Mouse (Mus musculus) heart, embryonic 11.5 days (tissue): ENCODE results near the gene Arhgdib. TPM values are rescaled to one million over a fixed set of nuclear protein-coding genes. Genes with fewer than 3 reads are reported as not detected.

Experiments
- ATAC-seq: fragments of 200-750 bp; cut with Nextera tagmentation; replicated peaks from 2 replicates; pipeline ENCODE4 v1.8.0; 2017; ENCODE audit warnings: moderate library complexity; ENCODE audit not compliant: insufficient number of reproducible peaks, low FRiP score, low TSS enrichment
- H3K27ac ChIP-seq: fragments of 300-500 bp; sonication (generic); 2 replicates; pipeline ENCODE4 v1.5.1; 2014; ENCODE audit warnings: mild to moderate bottlenecking, low read depth, low read length
- H3K27me3 ChIP-seq: fragments of 300-500 bp; sonication (generic); 2 replicates; pipeline ENCODE4 v1.6.1; 2014; ENCODE audit warnings: mild to moderate bottlenecking, low read length, mixed read lengths; ENCODE audit not compliant: control insufficient read depth, insufficient read depth
- H3K36me3 ChIP-seq: fragments of 300-500 bp; sonication (generic); 2 replicates; pipeline ENCODE4 v1.6.1; 2014; ENCODE audit warnings: mild to moderate bottlenecking, low read length, moderate library complexity, mixed read lengths; ENCODE audit not compliant: control insufficient read depth, insufficient read depth
- H3K4me1 ChIP-seq: fragments of 300-500 bp; sonication (generic); 2 replicates; pipeline ENCODE4 v1.6.1; 2014; ENCODE audit warnings: low read length; ENCODE audit not compliant: control insufficient read depth, insufficient read depth
- H3K4me2 ChIP-seq: fragments of 300-500 bp; sonication (generic); 2 replicates; pipeline ENCODE4 v1.6.1; 2014; ENCODE audit warnings: mild to moderate bottlenecking, moderate library complexity
- H3K4me3 ChIP-seq: fragments of 300-500 bp; sonication (generic); 2 replicates; pipeline ENCODE4 v1.5.1; 2014; ENCODE audit warnings: low read depth, low read length
- H3K9ac ChIP-seq: fragments of 300-500 bp; sonication (generic); 2 replicates; pipeline ENCODE4 v1.6.1; 2014; ENCODE audit warnings: mild to moderate bottlenecking, low read depth, low read length, moderate library complexity
- H3K9me3 ChIP-seq: fragments of 300-500 bp; sonication (generic); replicated peaks from 2 replicates; pipeline ENCODE4 v1.6.1; 2016; ENCODE audit warnings: low read length; ENCODE audit not compliant: control insufficient read depth
- WGBS: fragments of 180-500 bp; shearing (Covaris S2); extraction: QIAGEN DNeasy Blood & Tissue Kit; methylation state at CpG from one replicate; pipeline ENCODE4 v1.1.7; 2014; ENCODE audit not compliant: insufficient replicate concordance; 5-methylcytosine and 5-hydroxymethylcytosine counted together
- polyA plus RNA-seq: library from polyadenylated mRNA; unstranded; fragments of >200 nt; fragmentation: Nextera tagmentation; extraction: Ambion mirVana; gene quantifications from 2 replicates; pipeline ENCODE4 v1.2.1, GENCODE M21; 2014

The Arhgdib gene
- polyA plus RNA-seq: 115 and 128 TPM in 2 replicates

GRCm38 (mm10) chr6:136941051-136942021 is at the start of gene Arhgdib:
Gene Arhgdib (minus strand): TSS chr6:136941899.
- Histone ChIP-seq H3K4me3 (peak within 1 kb of the TSS; percentile 31), H3K27me3 (no peaks in the 10 kb centered on the region), H3K27ac (peak within 1 kb of the TSS; percentile 88), H3K9me3 (no peaks in the 10 kb centered on the region), H3K9ac (peak within 1 kb of the TSS; percentile 54), H3K36me3 (no peaks in the 10 kb centered on the region), H3K4me1 (peaks cover 25% of the 10 kb centered on the region), H3K4me2 (peak within 1 kb of the TSS; percentile 60)
- WGBS: 22% methylated on average over 12 of the region's 12 CpGs
- 0 out of 2 replicates have a peak, but pooled peaks have one; percentile 50 for ATAC-seq

DNA sequence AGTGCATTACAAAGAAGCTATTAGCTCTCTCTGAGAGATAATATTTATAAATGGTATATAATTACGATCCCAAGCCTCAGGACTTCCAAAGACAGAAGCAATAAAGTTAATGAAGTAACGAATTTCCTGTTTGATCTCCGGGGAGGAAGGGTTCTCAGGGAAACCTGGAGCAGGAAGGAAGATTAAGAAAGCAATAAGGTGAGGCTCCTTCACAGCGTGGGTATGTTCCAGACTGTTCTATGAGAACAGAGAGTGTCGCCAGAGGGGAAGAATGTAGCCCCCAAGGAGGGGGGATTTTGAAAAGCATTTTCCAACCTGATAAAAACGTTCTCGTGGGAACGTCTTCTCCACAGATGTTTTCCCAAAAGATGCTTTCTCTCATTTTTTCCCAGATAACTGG is 48.9 kb upstream of the Arhgdib start:
- Histone ChIP-seq H3K27ac (no peak overlapping the region), H3K4me1 (no peaks in the 10 kb centered on the region), H3K9ac (no peak overlapping the region), H3K4me3 (no peak overlapping the region), H3K36me3 (no peaks in the 10 kb centered on the region), H3K9me3 (no peaks in the 10 kb centered on the region), H3K27me3 (no peaks in the 10 kb centered on the region), H3K4me2 (no peak overlapping the region)
- WGBS: 54% methylated on average over 8 of the region's 8 CpGs
- no peak for ATAC-seq

DNA sequence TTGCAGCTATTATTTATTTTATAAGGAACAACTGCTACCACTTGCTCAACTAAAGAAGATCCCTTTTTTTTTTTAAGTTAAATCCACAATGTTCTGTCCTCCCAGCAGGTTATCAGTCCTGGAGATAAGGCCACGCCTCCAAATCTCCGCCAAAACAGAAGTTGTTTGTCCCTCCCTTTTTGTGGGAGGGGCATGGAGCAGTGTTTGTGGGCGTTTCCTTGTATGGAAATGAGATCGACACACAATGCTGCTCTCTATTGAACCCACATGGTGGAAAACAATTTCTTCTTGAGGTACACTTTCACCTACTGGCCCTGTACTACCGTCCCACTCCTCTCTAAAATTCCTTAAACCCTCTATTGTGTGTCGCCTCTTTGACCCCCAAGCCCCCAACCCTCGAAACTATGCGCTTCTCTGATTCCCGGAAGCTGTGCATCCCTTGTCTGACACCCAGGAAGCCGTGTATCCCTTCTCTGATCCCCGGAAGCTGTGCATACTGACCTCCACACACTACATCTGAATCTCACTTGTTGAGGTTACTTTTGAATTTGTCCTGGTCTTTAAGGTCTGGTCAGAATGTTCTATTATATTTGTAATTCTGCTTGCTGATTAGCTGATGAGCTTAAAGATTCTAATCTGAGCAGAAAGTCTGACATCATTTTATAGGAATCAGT is 48.3 kb upstream of the Arhgdib start:
- Histone ChIP-seq H3K27me3 (no peaks in the 10 kb centered on the region), H3K4me3 (no peak overlapping the region), H3K4me2 (no peak overlapping the region), H3K9ac (no peak overlapping the region), H3K36me3 (no peaks in the 10 kb centered on the region), H3K27ac (no peak overlapping the region), H3K4me1 (no peaks in the 10 kb centered on the region), H3K9me3 (no peaks in the 10 kb centered on the region)
- 29% methylated on average over 11 of the region's 11 CpGs for WGBS
- no peak for ATAC-seq

- WGBS: 80% methylated on average over 7 of the region's 7 CpGs
These were observed 46.9 kb upstream of the Arhgdib start for GRCm38 (mm10) chr6:136988536-136989060.

GRCm38 (mm10) chr6:136986718-136987117 is 45.0 kb upstream of the Arhgdib start:
- no peak overlapping the region for H3K4me3 ChIP-seq
- H3K9ac ChIP-seq: no peak overlapping the region
- H3K36me3 ChIP-seq: no peaks in the 10 kb centered on the region
- no peaks in the 10 kb centered on the region for H3K4me1 ChIP-seq
- H3K27ac ChIP-seq: no peak overlapping the region
- no peak overlapping the region for H3K4me2 ChIP-seq
- H3K27me3 ChIP-seq: no peaks in the 10 kb centered on the region
- H3K9me3 ChIP-seq: no peaks in the 10 kb centered on the region
- 57% methylated on average over 11 of the region's 11 CpGs for WGBS
- ATAC-seq: no peak

More at GRCm38 (mm10) chr6:136988536-136989060, 46.9 kb upstream of the Arhgdib start:
- H3K9me3 ChIP-seq: no peaks in the 10 kb centered on the region
- no peak overlapping the region for H3K9ac ChIP-seq
- H3K4me3 ChIP-seq: no peak overlapping the region
- H3K36me3 ChIP-seq: no peaks in the 10 kb centered on the region
- no peaks in the 10 kb centered on the region for H3K27me3 ChIP-seq
- no peak overlapping the region for H3K27ac ChIP-seq
- ATAC-seq: no peak
- H3K4me1 ChIP-seq: no peaks in the 10 kb centered on the region
- no peak overlapping the region for H3K4me2 ChIP-seq

DNA sequence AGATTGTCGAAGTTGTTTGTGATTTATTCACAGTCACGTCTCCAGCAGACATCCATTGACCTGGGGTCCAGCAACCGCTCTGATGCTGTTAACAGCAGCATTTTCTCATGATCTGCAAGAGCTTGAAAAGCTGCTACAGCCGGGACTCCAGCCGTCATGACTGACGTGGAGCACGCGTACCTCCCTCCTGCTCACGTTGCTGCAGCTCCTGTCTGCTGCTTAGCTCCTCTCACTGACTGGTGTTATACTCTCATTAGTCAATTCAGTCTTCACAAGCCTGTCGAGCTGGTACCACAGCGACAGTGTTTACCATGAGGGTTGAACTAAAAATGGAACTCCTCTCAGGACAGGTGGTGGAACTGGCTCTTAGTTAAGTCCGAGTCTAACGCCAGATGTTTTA is 44.3 kb upstream of the Arhgdib start:
- Histone ChIP-seq H3K4me1 (no peaks in the 10 kb centered on the region), H3K27ac (no peak overlapping the region), H3K9ac (0 out of 2 replicates have a peak overlapping the region, but pooled peaks have one; percentile 8), H3K36me3 (no peaks in the 10 kb centered on the region), H3K27me3 (no peaks in the 10 kb centered on the region), H3K9me3 (no peaks in the 10 kb centered on the region), H3K4me3 (no peak overlapping the region), H3K4me2 (no peak overlapping the region)
- ATAC-seq: no peak
- WGBS: 55% methylated on average over 13 of the region's 13 CpGs

- Histone ChIP-seq H3K9me3 (no peaks in the 10 kb centered on the region), H3K36me3 (no peaks in the 10 kb centered on the region), H3K4me1 (no peaks in the 10 kb centered on the region), H3K27me3 (no peaks in the 10 kb centered on the region), H3K27ac (no peak overlapping the region), H3K9ac (no peak overlapping the region), H3K4me3 (no peak overlapping the region), H3K4me2 (no peak overlapping the region)
- WGBS: 69% methylated on average over 7 of the region's 7 CpGs
- ATAC-seq: no peak
These were observed 41.5 kb upstream of the Arhgdib start for GRCm38 (mm10) chr6:136983201-136983600.

GRCm38 (mm10) chr6:136982581-136982980 is 40.9 kb upstream of the Arhgdib start:
- Histone ChIP-seq H3K4me2 (no peak overlapping the region), H3K36me3 (no peaks in the 10 kb centered on the region), H3K27ac (no peak overlapping the region), H3K27me3 (no peaks in the 10 kb centered on the region), H3K4me1 (no peaks in the 10 kb centered on the region), H3K9ac (no peak overlapping the region), H3K9me3 (no peaks in the 10 kb centered on the region), H3K4me3 (no peak overlapping the region)
- no peak for ATAC-seq
- WGBS: 74% methylated on average over 6 of the region's 6 CpGs
